Mouse (Mus musculus) limb, embryonic 14.5 days (tissue): ENCODE results near the gene Zranb1. TPM values are rescaled to one million over a fixed set of nuclear protein-coding genes. Genes with fewer than 3 reads are reported as not detected.

ENCODE experiments used
- ATAC-seq: fragments of 200-750 bp; cut with Nextera tagmentation; 2 replicates; pipeline ENCODE4 v1.8.0; 2017; ENCODE audit warnings: low read depth, moderate number of reproducible peaks, moderate TSS enrichment; ENCODE audit not compliant: low FRiP score
- DNase-seq: peaks from one replicate; pipeline ENCODE4 v3.0.0-alpha.2; 2015; ENCODE audit warnings: low spot score
- H3K27ac ChIP-seq: fragments of 300-500 bp; sonication (generic); replicated peaks from 2 replicates; pipeline ENCODE4 v1.5.1; 2014; ENCODE audit warnings: low read depth, mild to moderate bottlenecking, low read length, moderate library complexity, mixed read lengths
- H3K27me3 ChIP-seq: fragments of 300-500 bp; sonication (generic); 2 replicates; pipeline ENCODE4 v1.6.1; 2014; ENCODE audit warnings: low read length, mixed read lengths; ENCODE audit not compliant: control insufficient read depth, insufficient read depth
- H3K36me3 ChIP-seq: fragments of 300-500 bp; sonication (generic); 2 replicates; pipeline ENCODE4 v1.6.1; 2014; ENCODE audit warnings: mild to moderate bottlenecking, low read length, moderate library complexity, mixed read lengths; ENCODE audit not compliant: control insufficient read depth, insufficient read depth
- H3K4me1 ChIP-seq: fragments of 300-500 bp; sonication (generic); 2 replicates; pipeline ENCODE4 v1.6.1; 2014; ENCODE audit warnings: antibody characterized with exemption, low read length, mixed read lengths; ENCODE audit not compliant: control insufficient read depth, insufficient read depth
- H3K4me2 ChIP-seq: fragments of 300-500 bp; sonication (generic); replicated peaks from 2 replicates; pipeline ENCODE4 v1.6.1; 2014; ENCODE audit warnings: low read depth, mild to moderate bottlenecking, low read length, moderate library complexity; ENCODE audit not compliant: severe bottlenecking
- H3K4me3 ChIP-seq: fragments of 300-500 bp; sonication (generic); replicated peaks from 2 replicates; pipeline ENCODE4 v1.5.1; 2014; ENCODE audit warnings: low read length
- H3K9ac ChIP-seq: fragments of 300-500 bp; sonication (generic); 2 replicates; pipeline ENCODE4 v1.6.1; 2014; ENCODE audit warnings: mild to moderate bottlenecking, low read depth, low read length, moderate library complexity; ENCODE audit not compliant: severe bottlenecking
- H3K9me3 ChIP-seq: fragments of 300-500 bp; sonication (generic); 2 replicates; pipeline ENCODE4 v1.6.1; 2016; ENCODE audit warnings: low read length; ENCODE audit not compliant: control insufficient read depth
- POLR2A ChIP-seq: fragments of 200-500 bp; IDR thresholded peaks from 2 replicates; pipeline ENCODE4 v1.8.0; 2012; ENCODE audit warnings: inconsistent platforms, mild to moderate bottlenecking, moderate library complexity, borderline replicate concordance; ENCODE audit not compliant: insufficient read depth, insufficient read length; ENCODE audit errors: extremely low read depth
- WGBS: fragments of 180-500 bp; shearing (Covaris S2); extraction: QIAGEN DNeasy Blood & Tissue Kit; methylation state at CpG from one replicate; pipeline ENCODE4 v1.1.7; 2014; 5-methylcytosine and 5-hydroxymethylcytosine counted together
- polyA plus RNA-seq, 2 experiments: library from polyadenylated mRNA; depleted of rRNA in 1 of 2; stranded (reverse) in 1 of 2; unstranded in 1 of 2; fragments of >200 nt; fragmentation: Nextera tagmentation in 1 of 2; extraction: Ambion mirVana in 1 of 2; gene quantifications; 2 replicates each; pipeline versions ENCODE4 v1.2.1 to v1.2.3; 2012 to 2014

Zranb1 gene
- polyA plus RNA-seq, 2 experiments, result 18.1 TPM

- no peak overlapping the region for H3K4me3 ChIP-seq
- no peak overlapping the region for H3K4me2 ChIP-seq
- H3K4me1 ChIP-seq, result peaks cover 8% of the 10 kb centered on the region
- H3K27me3 ChIP-seq, result no peaks in the 10 kb centered on the region
- H3K9me3 ChIP-seq, result no peaks in the 10 kb centered on the region
- TF ChIP-seq POLR2A, result no peak
- WGBS, result 96% methylated on average over 4 of the region's 4 CpGs
- ATAC-seq, result no peak
- H3K36me3 ChIP-seq, result no peaks in the 10 kb centered on the region
- no peak for DNase-seq
- H3K27ac ChIP-seq, result no peak overlapping the region
- no peak overlapping the region for H3K9ac ChIP-seq
Observed at GRCm38 (mm10) chr7:133027930-133028329, 97.0 kb downstream of the Zranb1 start.

- H3K27ac ChIP-seq, result no peak overlapping the region
- H3K9me3 ChIP-seq, result no peaks in the 10 kb centered on the region
- H3K9ac ChIP-seq, result no peak overlapping the region
- peaks cover 8% of the 10 kb centered on the region for H3K4me1 ChIP-seq
- no peak for DNase-seq
- H3K4me3 ChIP-seq, result no peak overlapping the region
- H3K27me3 ChIP-seq, result no peaks in the 10 kb centered on the region
- H3K36me3 ChIP-seq, result no peaks in the 10 kb centered on the region
- H3K4me2 ChIP-seq, result no peak overlapping the region
- TF ChIP-seq POLR2A, result no peak
- 87% methylated on average over 8 of the region's 8 CpGs for WGBS
- no peak for ATAC-seq
Observed at GRCm38 (mm10) chr7:133029004-133029403, 98.1 kb downstream of the Zranb1 start.

- no peak overlapping the region for H3K27ac ChIP-seq
- H3K9ac ChIP-seq, result no peak overlapping the region
- WGBS, result 68% methylated on average over 8 of the region's 8 CpGs
- no peak overlapping the region for H3K4me2 ChIP-seq
- DNase-seq (no peak), ATAC-seq (no peak)
- H3K4me3 ChIP-seq, result no peak overlapping the region
- peaks cover 7% of the 10 kb centered on the region for H3K4me1 ChIP-seq
- no peak for TF ChIP-seq POLR2A
- no peaks in the 10 kb centered on the region for H3K27me3 ChIP-seq
- no peaks in the 10 kb centered on the region for H3K9me3 ChIP-seq
- no peaks in the 10 kb centered on the region for H3K36me3 ChIP-seq
Observed at GRCm38 (mm10) chr7:133029496-133030047, 98.6 kb downstream of the Zranb1 start.

GRCm38 (mm10) chr7:133032589-133033203 lies 101.8 kb downstream of the Zranb1 start:
- peak; percentile 60 for DNase-seq
- Histone ChIP-seq H3K4me3 (no peak overlapping the region), H3K9ac (no peak overlapping the region), H3K36me3 (no peaks in the 10 kb centered on the region), H3K4me1 (peaks cover 19% of the 10 kb centered on the region), H3K27me3 (no peaks in the 10 kb centered on the region), H3K27ac (no peak overlapping the region), H3K9me3 (no peaks in the 10 kb centered on the region), H3K4me2 (no peak overlapping the region)
- 59% methylated on average over 9 of the region's 9 CpGs for WGBS
- ATAC-seq, result peak; percentile 45; the same call in 1 of the 2 replicates
- no peak for TF ChIP-seq POLR2A

GRCm38 (mm10) chr7:133035901-133036300 lies 105.0 kb downstream of the Zranb1 start:
- no peak overlapping the region for H3K27ac ChIP-seq

More at GRCm38 (mm10) chr7:133035901-133036300, 105.0 kb downstream of the Zranb1 start:
- no peaks in the 10 kb centered on the region for H3K36me3 ChIP-seq
- H3K9me3 ChIP-seq, result no peaks in the 10 kb centered on the region
- H3K9ac ChIP-seq, result no peak overlapping the region
- no peak overlapping the region for H3K4me3 ChIP-seq
- DNase-seq (no peak), ATAC-seq (no peak)
- TF ChIP-seq POLR2A, result no peak
- H3K4me2 ChIP-seq, result no peak overlapping the region
- no peaks in the 10 kb centered on the region for H3K27me3 ChIP-seq
- H3K4me1 ChIP-seq, result peaks cover 28% of the 10 kb centered on the region

Other genes with a start within 250 kb of the Zranb1 start
- gene Fam53b, start 117.3 kb upstream of the Zranb1 start, polyA plus RNA-seq (2012; rRNA removed), result 15.1 and 17.3 TPM in 2 replicates
- gene Fam53b, start 117.3 kb upstream of the Zranb1 start, polyA plus RNA-seq (2014; fragmentation: Nextera tagmentation; extraction: Ambion mirVana), result 20.8 and 25.0 TPM in 2 replicates
- 39.1 and 50.9 TPM in 2 replicates for gene Eef1akmt2, start 78.5 kb upstream of the Zranb1 start, polyA plus RNA-seq (2012; rRNA removed)
- gene Eef1akmt2, start 78.5 kb upstream of the Zranb1 start, polyA plus RNA-seq (2014; fragmentation: Nextera tagmentation; extraction: Ambion mirVana), result 68.6 and 70.2 TPM in 2 replicates
- gene Abraxas2, start 71.9 kb upstream of the Zranb1 start, polyA plus RNA-seq (2012; rRNA removed), result 26.9 and 29.5 TPM in 2 replicates
- gene Abraxas2, start 71.9 kb upstream of the Zranb1 start, polyA plus RNA-seq (2014; fragmentation: Nextera tagmentation; extraction: Ambion mirVana), result 38.1 and 39.2 TPM in 2 replicates
- 133 and 149 TPM in 2 replicates for gene Fgfr2, start 192.2 kb downstream of the Zranb1 start, polyA plus RNA-seq (2012; rRNA removed)
- gene Fgfr2, start 192.2 kb downstream of the Zranb1 start, polyA plus RNA-seq (2014; fragmentation: Nextera tagmentation; extraction: Ambion mirVana), result 131 and 148 TPM in 2 replicates
- 77.7 and 79.8 TPM in 2 replicates for gene Ctbp2, start 193.2 kb downstream of the Zranb1 start, polyA plus RNA-seq (2012; rRNA removed)
- gene Ctbp2, start 193.2 kb downstream of the Zranb1 start, polyA plus RNA-seq (2014; fragmentation: Nextera tagmentation; extraction: Ambion mirVana), result 59.2 and 67.8 TPM in 2 replicates